Mouse (Mus musculus) hematopoietic stem cell, adult 5-6 weeks (primary cell): ENCODE results near the gene Slc9c1. TPM values are rescaled to one million over a fixed set of nuclear protein-coding genes. Genes with fewer than 3 reads are reported as not detected.
"Not testable (repeated sequence)": the region's sequence is repeated elsewhere in the genome, so short reads cannot be mapped to it uniquely, and the experiment has no call there.

ENCODE experiments used
- ATAC-seq, 2 experiments: fragments of 125-278 bp in 1 of 2; replicated peaks in 1 of 2; 2 replicates each; pipeline ENCODE4 v1.8.0; 2016 to 2017; ENCODE audit warnings: inconsistent platforms in 2 of 2, mild to moderate bottlenecking in 2 of 2, moderate number of reproducible peaks in 2 of 2, low read depth in 1 of 2, moderate TSS enrichment in 1 of 2; ENCODE audit not compliant: low FRiP score in 2 of 2, poor library complexity in 2 of 2, severe bottlenecking in 2 of 2, insufficient read depth in 1 of 2, low TSS enrichment in 1 of 2
- total RNA-seq: library from RNA; stranded (forward); fragments of 172-1452, 232-1000 nt; gene quantifications from 2 replicates; pipeline ENCODE4 v1.2.3, GENCODE M21; 2017

Slc9c1 gene
- total RNA-seq, result not detected in 2 replicates

DNA sequence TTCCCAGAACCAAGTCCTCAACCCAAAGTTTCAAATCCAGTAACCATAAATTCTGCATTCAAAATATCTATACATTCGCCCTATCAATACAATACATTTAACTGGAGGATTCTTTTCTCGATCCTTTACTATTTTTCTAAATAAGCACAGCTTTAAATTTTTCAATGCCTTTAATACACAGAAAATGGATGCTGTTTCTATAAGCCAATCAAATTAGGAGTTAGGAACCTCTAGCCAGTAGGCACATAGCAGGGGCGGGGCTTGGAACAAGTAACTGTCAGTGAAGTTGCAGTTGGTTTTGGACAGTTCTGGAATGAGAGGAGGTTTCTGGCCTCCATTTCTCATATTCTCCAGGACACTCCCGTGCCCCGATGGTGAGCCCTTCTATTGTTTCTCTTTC is at the start of gene Slc9c1:
Slc9c1 (plus strand) TSS at position 301 of the 400 bp plus-strand sequence.
- ATAC-seq, result no peak

DNA sequence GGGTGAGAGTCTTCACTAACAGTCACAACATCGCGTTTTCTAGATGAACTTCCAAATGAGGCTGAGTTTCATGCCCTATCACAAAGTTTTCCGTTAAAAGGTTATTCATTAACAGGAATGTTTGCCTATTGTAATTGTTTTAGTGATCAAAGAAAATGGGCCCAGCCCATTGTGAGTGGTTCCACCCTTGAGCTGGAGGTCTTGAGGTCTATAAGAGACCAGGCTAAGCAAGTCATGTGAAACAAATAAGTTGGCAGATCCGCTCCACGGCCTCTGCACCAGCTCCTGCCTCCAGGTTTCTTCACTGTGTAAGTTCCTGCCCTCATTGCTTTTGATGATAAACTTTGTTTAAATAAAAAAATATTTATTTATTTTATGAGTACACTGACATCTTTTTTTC is 42.2 kb upstream of the Slc9c1 start, which contains the start of gene Gm609:
Gm609 (minus strand) TSS at position 43 of the 400 bp plus-strand sequence.
- no peak for ATAC-seq

DNA sequence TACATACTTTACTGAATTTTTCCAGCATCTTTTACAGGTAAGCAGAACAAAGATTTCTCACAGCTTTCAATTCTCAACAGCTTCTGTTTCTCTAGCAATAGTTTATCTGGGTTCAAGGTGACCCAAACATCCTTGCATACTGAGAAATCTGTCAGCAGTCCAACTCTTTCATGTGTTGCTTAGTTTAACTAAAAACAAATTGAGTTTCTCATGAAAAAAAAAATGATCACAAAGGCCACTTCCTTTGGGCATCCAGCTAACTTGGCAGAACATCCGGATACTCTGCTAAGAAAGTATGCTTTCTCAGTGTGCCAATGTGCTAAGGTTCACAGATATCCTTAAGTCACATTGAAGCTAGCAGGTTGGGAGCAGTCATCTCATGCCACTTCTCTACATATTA is 39.8 kb upstream of the Slc9c1 start:
- no peak for ATAC-seq

DNA sequence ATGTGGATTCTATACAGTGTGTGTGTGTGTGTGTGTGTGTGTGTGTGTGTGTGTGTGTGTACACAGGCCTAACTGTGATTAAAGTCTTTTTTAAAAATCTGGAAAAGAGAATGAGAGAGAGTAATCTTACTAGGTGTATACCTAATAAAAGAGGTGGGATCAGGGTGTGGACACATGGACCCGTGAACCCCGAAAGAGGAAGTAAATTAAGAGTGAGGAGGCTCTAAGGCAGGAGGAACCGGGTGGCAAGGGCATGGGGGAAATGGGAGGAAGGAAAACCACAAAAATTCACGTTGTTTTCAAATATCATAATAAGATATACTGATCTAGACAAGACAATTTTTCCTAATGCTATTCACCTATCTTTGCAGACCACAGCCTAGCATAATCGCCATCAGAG is 9.6 kb upstream of the Slc9c1 start:
- ATAC-seq, result peak; percentile 56 to 60; a peak in 3 of 4 replicates

DNA sequence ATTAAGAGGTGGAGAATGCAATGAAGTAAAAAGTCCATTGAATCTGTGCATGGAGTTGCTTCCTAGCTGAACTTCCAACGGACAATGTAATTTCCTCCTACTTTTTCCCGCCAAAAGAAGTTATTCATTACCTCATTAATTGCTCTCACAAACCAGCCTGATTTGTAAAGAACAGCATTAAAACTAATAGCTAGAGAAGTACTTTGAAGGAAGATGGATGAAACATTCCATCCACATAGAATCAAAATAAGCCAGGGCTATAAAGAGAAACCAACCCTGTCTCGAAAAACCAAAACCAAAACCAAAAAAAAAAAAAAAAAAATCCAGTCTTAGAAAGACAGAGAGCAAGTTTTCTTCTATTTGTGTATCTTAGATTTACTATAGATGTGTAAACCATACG is 3.2 kb upstream of the Slc9c1 start, which contains the start of gene Gm17783:
Gm17783 (minus strand) TSS at position 101 of the 400 bp plus-strand sequence.
- ATAC-seq, result no peak

DNA sequence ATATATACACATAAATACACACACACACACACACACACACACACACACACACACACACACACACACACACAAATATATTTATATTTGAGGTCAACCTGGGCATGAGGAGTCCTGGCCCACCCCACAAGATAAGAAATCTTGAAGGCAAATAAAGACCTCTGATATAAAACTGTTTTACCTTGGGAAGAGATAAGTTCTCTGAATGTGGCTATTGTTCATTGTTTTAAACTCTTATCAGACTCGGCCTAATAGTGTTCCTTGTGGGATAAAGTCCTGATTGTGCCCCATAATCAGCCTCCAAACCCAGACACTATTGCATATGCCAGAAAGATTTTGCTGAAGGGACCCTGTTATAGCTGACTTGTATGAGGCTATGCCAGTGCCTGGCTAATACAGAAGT is 3.2 kb downstream of the Slc9c1 start:
- not testable (repeated sequence) for ATAC-seq

DNA sequence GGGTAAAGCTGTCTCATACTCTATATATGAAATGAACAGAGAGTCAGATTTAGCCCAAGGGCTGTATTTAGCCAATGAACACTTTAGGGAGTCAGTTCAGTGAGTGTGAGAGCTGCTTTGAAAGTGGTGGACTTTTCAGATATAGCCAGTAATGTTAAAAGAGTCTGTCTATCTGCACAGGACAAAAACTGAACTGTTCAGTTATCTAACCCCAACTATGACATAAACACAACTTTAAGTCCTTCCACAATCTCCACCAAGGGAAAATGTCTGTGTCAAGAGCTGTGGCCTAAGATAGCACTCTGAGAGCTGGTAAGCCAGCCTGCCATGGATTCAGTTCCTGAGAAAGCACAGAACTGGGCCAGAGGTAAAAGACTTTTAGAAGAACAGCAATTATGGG is 7.0 kb downstream of the Slc9c1 start:
- ATAC-seq, result no peak

DNA sequence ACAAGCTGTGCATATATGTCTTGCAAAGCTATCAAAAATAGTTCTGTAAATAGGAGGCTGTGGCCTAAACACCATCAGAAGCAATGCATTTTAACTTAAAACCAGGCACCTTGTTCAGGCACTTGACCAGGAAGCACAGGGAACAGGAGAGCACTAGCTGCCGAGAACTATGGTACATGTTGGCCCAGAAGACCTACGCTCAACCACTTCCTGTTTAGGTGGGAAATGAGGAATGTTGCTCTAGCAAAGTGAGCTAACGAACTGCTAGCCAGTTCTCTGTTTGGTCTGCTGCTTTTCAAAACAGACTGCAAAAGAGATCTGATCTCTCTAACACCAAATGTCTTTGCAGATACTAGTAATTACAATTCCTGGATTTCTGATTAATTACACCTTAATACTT is 9.2 kb downstream of the Slc9c1 start:
- no peak for ATAC-seq

DNA sequence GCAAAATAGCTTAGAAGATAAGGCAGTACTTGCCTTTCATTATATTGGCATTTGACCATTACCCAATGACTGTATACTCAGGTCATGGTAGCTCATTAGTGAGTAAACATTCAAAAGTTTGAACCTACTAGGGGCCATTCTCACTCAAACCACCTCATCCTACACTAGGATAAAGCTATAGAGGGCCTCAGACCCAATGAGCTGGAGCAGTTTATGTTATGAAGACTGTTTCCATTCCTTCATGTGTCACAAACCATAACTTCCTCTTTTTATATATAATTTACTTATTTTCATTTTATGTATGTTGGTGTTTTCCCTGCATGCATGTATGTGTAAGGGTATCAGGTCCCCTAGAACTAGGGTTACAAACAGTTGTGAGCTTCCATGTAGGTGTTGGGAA is 12.9 kb downstream of the Slc9c1 start:
- no peak for ATAC-seq

DNA sequence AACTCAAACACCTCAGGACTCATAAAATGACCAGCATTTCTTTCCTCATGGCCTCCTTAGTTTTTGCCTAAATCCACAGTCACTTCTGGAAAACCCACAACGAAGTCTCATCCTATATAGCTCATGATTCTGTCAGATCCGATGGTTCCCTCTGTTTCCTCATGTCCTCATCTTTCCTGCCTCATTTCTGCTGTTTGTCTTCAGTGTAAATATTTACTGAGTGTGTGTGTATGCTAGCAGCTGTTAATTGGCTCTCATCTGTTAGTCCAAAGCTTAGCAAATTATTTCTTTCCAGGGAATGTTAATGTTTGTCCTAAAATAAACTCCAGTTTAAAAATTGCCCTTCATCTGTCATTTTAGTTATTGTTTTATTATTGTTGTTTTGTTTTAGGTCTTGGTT is 16.5 kb downstream of the Slc9c1 start:
- ATAC-seq, result no peak

DNA sequence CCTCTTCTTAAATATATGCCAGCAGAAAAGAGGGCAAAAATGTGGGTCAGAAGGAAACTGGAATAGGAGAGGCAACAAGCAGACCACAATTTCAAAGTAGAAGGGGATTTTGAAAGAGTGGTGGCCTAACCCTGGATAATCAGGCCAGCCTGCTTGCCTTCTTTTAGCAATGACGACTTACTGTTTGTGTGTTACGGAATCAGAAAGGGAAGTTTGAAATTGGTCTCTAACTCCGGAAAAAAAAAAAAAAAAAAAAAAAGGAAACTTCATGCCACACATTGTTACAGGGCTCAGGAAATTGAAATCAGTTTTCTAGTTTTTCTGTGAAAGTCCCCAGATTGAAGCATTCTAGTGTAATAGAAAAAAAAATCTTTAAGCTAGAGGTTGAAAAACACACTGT is 26.6 kb downstream of the Slc9c1 start:
- ATAC-seq, result peak; percentile 58 to 76; a peak in 2 of 4 replicates

DNA sequence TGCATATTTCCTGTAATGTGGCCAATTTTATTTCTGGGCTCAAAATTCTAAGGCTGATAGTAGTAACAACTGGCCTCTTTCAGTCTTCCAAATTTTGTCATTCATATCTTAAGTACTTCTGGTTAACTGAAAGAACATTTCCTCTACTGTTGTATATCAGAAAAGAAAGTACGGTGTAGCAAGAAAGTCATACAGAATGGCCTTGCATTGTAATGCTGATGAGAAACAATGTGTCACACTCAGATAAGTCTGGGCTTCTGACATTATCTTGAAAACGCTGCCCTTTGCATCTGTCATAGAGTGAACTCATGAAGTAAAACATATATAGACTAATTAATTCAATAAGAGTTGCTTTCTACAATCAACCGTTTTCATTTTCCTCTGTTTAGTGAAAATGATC is 37.2 kb downstream of the Slc9c1 start:
- no peak; a peak in 1 of 4 replicates for ATAC-seq

DNA sequence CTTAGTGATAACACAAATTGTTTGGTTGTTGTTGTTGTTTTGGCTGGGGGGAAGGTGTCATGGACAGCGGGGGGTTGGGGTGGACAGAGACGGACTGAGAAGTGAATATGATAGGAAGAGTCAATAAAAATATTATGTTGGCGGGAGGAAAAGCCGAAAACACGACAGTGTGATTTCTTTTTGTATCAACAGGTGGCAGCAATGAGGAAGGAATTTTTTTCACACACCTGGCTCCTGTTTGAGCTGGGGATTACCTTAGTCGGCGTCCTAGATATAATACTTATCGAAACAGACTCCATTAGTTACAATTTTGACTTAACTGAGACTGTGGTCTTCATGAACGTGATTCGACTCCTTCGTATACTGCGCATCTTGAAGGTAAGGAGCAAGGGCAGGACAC is 44.8 kb downstream of the Slc9c1 start:
- ATAC-seq, result no peak

DNA sequence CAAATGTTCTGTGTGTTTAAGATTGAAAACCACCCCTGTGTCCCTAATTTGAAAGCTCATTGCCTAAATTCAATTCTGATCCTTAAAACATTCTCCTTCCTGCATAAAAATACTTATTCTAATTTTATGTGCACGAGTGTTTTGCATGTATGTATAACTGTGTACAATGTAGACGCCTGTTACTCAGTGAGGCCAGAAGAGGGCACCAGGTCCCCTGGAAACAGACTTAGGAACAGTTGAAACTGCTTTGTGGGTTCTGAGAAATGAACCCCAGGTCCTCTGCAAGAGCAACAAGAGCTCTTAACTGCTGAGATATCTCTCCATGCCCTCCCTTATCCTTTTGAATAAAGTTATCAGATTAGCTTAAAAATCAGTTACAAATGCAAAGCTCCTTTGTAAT is 47.4 kb downstream of the Slc9c1 start:
- peak; percentile 49 to 53; a peak in 2 of 4 replicates for ATAC-seq

DNA sequence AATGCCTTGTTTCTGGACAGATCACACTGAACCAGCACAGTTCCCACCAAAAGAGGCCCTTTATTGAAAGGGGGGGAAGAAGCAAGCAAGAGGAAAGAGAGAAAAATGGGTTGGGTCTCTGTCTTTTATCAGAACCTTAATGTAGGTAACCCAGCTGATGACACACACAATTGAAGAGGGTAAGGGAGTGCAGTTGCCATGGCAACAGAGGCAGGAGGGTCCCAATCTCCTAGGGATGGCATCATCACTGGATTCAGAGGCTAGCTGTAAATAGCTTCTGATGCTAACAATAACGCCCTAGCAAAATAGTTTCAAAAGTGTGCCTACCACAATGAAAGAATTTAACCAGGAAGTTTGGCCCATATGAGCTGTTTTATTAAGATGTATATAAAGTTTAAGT is 58.5 kb downstream of the Slc9c1 start:
- no peak for ATAC-seq

DNA sequence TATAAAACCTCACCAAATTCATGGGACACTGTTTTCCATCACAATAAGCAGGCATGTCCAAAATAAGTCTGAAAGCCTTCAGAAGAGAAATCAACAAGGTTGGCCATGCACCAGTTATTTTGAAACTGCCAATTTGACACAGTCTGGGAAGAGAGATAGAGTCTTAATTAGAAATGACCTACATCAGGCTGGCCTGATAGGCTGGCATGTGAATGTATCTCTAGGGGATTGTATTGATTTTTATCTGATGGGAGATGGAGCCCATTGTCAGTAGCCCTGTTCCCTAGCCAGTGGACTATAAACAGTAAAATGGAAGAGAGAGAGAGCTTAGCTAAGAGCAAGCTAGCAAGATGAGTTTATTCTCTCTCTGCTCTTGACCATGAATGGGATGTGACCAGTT is 60.4 kb downstream of the Slc9c1 start:
- ATAC-seq, result no peak

DNA sequence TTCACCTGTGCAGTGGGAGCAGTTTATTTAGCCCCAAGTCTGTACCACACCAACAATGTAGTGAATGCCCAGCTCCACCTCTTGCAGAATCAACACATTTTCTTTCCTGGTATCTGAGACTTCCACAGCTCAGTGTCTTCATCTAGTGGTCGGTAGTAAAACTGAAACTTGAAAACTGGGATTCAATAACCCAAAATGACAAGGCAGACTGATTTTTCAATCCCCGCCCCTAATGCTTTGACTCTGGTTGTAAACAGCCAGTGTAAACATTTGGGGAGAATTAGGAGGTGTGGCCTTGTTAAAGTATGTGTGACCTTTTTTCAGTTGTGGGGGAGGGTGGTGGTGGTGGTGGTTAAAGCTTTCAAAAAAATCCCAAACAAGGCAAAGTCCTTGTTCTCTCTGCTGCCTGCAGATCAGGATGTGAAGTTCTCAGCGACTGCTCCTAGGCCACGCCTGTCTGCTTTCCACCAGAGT is 73.4 kb downstream of the Slc9c1 start:
- ATAC-seq, result peak; percentile 55 to 71

DNA sequence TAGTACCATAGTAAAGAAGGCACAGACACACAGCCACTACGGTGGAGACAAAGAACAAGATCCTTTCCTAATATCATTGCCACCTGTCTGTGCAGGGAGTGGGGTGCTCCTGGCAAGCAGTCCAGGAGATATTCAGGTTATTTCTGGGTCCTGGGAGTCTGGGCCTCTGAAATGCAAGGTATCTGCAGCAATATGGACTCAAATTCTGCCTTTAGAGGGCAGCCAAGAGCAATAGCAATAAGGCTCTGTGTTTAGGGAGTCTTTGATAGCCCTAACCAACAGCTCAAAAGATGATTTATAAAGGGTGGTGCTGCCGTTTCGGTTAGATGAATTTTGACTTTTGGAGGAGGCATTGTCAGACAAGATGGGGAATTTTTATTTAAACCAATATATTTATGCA is 74.2 kb downstream of the Slc9c1 start:
- peak; percentile 70 to 75 for ATAC-seq

DNA sequence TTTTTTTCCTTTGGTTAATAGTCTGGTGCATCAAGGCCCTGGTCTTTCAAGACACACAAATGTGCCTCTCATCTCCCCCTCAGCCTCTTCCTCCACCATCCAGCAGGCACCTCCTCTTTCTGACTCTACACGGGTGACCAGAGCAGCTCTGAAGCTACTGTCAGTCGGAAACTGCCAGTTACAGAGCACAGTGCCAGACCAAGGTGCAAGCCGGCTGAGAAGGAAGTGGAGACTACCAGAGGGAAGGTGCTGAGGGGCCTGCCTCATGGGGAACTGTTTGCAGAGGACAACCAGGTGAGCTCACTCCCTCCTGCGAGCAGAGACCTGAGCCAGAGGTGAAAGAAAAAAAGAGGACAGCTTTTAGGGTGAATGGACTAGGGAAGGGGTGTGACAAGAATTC is 75.2 kb downstream of the Slc9c1 start, which contains the start of gene Gcsam:
Gcsam (plus strand) TSS at position 114 of the 400 bp plus-strand sequence.
- peak; percentile 58 to 79; a peak in 3 of 4 replicates for ATAC-seq
